Mouse (Mus musculus): ENCODE results near the gene Gsc2. TPM values are rescaled to one million over a fixed set of nuclear protein-coding genes. Genes with fewer than 3 reads are reported as not detected.
A peak's percentile ranks its signal among the peaks of the same experiment; 100 is the strongest.

Gene Gsc2
- polyA plus RNA-seq, 1 experiment = not detected

DNA sequence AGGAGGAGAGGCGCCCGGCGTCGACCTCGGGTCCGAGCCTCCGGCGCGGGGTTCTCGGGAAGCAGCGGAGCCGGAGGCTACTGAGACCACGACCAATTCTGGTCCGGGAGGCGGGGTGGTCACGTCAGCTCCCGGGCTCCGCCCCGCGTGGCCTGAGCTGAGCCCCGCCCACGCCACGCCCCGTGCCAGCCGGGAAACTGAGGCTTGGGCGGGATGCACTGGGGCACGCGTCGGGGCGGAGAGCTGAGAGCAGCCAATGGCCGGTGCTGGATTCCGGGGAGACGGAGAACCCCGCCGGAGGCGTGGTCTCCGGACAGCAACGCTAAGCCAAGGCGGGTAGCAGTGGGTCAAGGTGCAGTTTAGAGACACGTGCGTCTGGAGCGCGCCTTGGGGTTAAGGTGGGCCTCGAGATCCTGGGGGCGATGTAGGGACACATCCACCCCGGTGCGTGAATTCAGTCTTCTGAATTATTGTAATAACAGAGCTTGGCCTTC lies 13.3 kb upstream of the Gsc2 start, which contains the start of gene Slc25a1:
Slc25a1 (minus strand) TSS at position 133 of the 494 bp plus-strand sequence.
- WGBS = under 1% methylated on average over 46 of the region's 47 CpGs
- DNase-seq (ENCODE audit: low read depth, low spot score) = no peak

- DNase-seq (ENCODE audit: low read depth, low spot score) = no peak
Measured at GRCm38 (mm10) chr16:17927351-17928082, 12.7 kb upstream of the Gsc2 start.

GRCm38 (mm10) chr16:17922163-17922538 lies 7.3 kb upstream of the Gsc2 start:
- DNase-seq (ENCODE audit: low read depth, low spot score) = no peak
- under 1% methylated on average over 14 of the region's 14 CpGs for WGBS

More at GRCm38 (mm10) chr16:17927351-17928082, 12.7 kb upstream of the Gsc2 start:
- WGBS = 1% methylated on average over 66 of the region's 72 CpGs

DNA sequence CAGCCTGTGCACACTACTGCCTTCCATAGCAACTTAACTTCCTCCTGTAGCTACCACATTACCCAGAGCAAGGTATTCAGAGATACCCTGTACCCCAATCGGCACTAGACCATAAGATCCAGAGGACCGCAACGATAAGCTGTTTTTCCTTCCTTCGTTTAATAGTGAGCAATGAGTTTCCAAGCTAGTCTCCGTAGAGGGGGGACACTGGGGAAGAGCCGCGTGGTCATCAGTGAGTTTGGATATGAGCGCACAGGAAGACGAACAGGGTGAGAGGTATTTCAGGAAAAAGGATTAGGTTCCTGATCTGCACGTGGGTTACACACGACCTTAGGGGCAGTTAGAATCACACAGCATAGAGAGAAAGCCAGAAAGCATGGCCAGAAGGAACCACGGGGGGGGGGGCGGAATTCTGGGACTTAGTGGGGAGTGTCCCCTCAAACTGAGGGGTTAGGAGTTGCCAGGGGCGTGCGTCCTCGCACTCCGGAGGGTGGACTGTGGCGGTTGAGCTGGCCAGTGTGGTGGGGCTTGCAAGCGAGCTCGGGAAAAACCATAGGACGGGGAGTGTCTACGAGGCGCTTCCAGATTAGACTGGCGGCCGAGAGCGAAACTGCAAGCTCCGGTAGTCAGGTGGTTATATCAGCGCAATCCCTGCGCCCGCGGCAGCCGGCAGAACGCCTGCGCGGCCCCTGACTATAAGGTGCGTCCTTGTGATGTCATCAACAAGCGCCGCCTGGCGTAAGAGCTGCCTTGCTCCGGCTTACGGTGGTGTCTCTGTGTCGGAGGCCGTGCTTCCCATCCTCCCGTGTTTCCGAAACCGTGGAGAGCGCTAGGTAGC lies 6.7 kb upstream of the Gsc2 start:
- WGBS = under 1% methylated on average over 47 of the region's 47 CpGs

GRCm38 (mm10) chr16:17920586-17920985 lies 5.7 kb upstream of the Gsc2 start:
- no peak for DNase-seq (ENCODE audit: low read depth, low spot score)
- 47% methylated on average over 20 of the region's 20 CpGs for WGBS

More for the DNA sequence above, 6.7 kb upstream of the Gsc2 start:
- DNase-seq (ENCODE audit: low read depth, low spot score) = peak; percentile 85

GRCm38 (mm10) chr16:17911052-17911595 lies 3.7 kb downstream of the Gsc2 start, which contains the start of gene Ess2:
Ess2 (minus strand) TSS chr16:17911348.
- DNase-seq (ENCODE audit: low read depth, low spot score) = peak; percentile 99
- under 1% methylated on average over 35 of the region's 35 CpGs for WGBS

DNA sequence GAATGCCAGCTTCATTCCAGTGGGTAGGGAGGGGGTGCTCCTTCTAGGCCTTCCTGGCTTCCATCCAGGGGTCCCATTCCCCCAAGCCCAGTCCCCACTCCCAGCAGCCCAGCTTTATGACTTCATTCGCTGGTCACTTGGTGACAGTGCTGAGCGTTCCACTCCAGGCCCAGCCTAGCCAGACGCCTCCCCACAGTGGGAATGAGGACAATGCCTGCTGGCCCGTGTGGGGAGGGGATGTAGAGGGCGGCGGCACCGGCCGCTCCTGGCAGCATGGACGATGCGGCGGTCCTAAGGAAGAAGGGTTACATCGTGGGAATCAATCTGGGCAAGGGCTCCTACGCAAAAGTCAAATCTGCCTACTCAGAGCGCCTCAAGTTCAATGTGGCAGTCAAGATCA lies 16.4 kb downstream of the Gsc2 start, which contains the start of the genes Dgcr2 and Tssk2:
Dgcr2 (minus strand) TSS at position 101 of the 400 bp plus-strand sequence.
Tssk2 (plus strand) TSS at position 176 of the 400 bp plus-strand sequence.
- 93% methylated on average over 14 of the region's 14 CpGs for WGBS
- DNase-seq (ENCODE audit: low read depth, low spot score) = no peak

DNA sequence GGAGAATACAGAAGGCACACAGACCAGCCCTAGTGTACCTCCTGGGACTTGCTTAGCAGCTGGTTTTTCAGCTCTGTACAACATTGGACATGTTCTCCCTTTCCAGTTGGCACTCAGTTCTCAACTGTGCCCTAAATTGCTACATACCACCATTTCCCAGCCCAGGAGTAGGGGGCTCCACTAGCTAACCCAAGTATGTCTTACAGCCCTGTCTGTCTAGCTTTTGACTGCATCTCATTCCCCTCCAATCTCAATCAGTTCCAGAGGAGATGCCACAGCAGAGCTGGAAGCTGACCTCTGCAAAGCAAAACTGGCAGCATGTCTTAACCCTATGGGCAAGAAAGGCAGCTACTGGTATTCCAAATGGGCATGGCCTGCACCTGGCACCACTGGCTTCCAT lies 18.8 kb downstream of the Gsc2 start:
- no peak for DNase-seq (ENCODE audit: low read depth, low spot score)

- 87% methylated on average over 2 of the region's 2 CpGs for WGBS
- no peak for DNase-seq (ENCODE audit: low read depth, low spot score)
Measured at GRCm38 (mm10) chr16:17893923-17894322, 20.9 kb downstream of the Gsc2 start, which contains the start of gene Tssk1. Tssk1 (plus strand) TSS chr16:17894223.

DNA sequence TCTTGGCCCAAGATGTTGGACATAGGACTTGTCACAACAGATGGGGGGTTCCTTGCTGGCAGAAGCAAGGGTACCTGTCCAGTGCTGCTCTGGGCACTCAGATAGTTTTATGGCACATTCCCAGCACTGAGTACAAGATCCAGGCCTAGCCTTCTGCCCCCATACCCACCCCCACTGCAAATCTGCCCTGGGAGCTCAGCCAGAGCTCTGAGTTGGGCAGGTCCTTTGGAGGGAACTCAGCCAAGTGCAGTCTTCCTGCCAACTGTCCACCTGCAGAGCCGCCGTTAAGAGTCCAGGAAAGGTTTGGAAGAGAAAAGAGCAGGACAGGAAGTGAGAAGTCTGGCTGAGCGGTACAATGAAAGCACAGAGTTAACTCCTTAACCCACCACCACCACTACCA lies 22.3 kb downstream of the Gsc2 start:
- no peak for DNase-seq (ENCODE audit: low read depth, low spot score)
- WGBS = 14% methylated on average over 3 of the region's 3 CpGs

GRCm38 (mm10) chr16:17891567-17891959 lies 23.3 kb downstream of the Gsc2 start, which contains the start of gene Gm20518:
Gm20518 (minus strand) TSS chr16:17891671.
- DNase-seq (ENCODE audit: low read depth, low spot score) = peak; percentile 91
- WGBS = under 1% methylated on average over 38 of the region's 38 CpGs

- under 1% methylated on average over 44 of the region's 44 CpGs for WGBS
- DNase-seq (ENCODE audit: low read depth, low spot score) = peak; percentile 89
Measured at GRCm38 (mm10) chr16:17890917-17891566, 23.8 kb downstream of the Gsc2 start.

GRCm38 (mm10) chr16:17890342-17890727 lies 24.5 kb downstream of the Gsc2 start:
- no peak for DNase-seq (ENCODE audit: low read depth, low spot score)
- 21% methylated on average over 2 of the region's 2 CpGs for WGBS

DNA sequence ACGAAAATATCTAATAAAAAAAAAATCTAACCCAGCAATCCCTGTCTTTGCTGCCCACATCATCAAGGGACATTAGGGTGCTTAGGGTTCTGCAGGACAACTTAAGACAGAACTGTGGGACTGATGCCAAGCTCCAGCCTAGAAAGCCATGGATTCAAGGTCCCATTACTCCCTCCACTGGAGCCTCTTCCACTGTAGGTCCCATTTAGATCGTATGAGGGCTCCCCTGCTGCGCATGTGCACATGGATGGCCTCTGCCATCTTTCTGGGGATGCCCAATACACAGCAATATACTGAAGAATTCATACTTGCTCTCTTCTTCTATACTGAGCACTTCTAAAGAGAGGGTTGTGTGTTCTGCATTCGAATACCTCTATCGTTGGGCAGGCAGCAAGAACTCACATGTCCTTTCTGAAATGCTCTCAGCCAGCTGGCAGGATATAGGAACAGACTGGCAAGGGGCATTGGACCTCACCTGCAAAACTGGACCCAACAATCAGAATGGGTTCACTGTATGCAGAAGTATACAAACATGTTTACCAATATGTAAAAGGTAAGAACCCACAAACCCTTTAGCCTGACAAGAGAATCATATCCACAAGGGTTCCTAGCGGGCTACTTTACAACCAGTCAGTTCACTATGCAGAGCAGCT lies 25.0 kb downstream of the Gsc2 start:
- 57% methylated on average over 6 of the region's 6 CpGs for WGBS
- DNase-seq (ENCODE audit: low read depth, low spot score) = no peak

DNA sequence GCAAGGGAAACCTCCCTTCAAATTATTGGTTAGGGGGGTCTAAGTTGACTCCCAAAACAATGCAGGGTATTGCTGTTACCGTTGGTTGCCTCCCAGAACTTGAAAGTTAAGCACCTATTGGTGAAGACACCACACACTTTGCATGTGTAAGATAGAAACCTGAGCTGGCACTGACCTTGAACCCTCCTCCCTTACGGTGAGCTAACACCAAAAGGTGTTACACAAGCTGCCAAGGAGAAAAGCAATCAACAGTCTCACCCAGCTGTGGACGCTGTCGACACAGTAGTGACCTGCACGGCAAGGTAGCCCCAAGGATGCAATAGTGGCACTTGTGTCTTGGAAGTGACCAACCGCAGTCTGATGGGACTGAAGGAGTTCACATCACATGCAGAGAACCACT lies 30.7 kb downstream of the Gsc2 start:
- no peak for DNase-seq (ENCODE audit: low read depth, low spot score)

GRCm38 (mm10) chr16:17882196-17882595 lies 32.7 kb downstream of the Gsc2 start:
- DNase-seq (ENCODE audit: low read depth, low spot score) = no peak

More for the DNA sequence above, 30.7 kb downstream of the Gsc2 start:
- 52% methylated on average over 6 of the region's 6 CpGs for WGBS

DNA sequence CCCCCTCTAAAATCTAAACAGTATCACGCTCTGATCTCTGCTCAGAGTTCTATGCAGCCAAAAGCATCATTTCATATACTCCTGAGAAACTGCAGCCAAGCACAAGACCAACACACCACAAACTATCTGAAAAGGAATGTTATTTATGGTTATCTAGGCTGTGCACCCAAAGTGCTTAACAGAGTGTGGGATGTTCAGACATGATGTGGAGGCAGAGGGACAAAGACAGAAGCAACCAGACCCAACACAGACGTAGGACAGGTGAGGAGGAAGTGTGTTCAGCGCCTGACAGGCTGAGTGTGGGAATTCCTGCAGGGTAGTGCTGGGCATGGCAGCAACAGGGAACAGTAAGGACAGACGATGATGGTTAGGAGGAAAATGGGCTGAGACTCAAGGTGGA lies 35.3 kb downstream of the Gsc2 start:
- WGBS = 81% methylated on average over 4 of the region's 4 CpGs
- DNase-seq (ENCODE audit: low read depth, low spot score) = no peak

GRCm38 (mm10) chr16:17876096-17876495 lies 38.8 kb downstream of the Gsc2 start:
- no peak for DNase-seq (ENCODE audit: low read depth, low spot score)
- WGBS = 98% methylated on average over 1 of the region's 1 CpGs

GRCm38 (mm10) chr16:17875174-17875573 lies 39.7 kb downstream of the Gsc2 start:
- no peak for DNase-seq (ENCODE audit: low read depth, low spot score)
- 53% methylated on average over 4 of the region's 4 CpGs for WGBS

All from large intestine, adult 2 months (tissue).